Mouse (Mus musculus): ENCODE measurements around the gene Fxr1.

DNA sequence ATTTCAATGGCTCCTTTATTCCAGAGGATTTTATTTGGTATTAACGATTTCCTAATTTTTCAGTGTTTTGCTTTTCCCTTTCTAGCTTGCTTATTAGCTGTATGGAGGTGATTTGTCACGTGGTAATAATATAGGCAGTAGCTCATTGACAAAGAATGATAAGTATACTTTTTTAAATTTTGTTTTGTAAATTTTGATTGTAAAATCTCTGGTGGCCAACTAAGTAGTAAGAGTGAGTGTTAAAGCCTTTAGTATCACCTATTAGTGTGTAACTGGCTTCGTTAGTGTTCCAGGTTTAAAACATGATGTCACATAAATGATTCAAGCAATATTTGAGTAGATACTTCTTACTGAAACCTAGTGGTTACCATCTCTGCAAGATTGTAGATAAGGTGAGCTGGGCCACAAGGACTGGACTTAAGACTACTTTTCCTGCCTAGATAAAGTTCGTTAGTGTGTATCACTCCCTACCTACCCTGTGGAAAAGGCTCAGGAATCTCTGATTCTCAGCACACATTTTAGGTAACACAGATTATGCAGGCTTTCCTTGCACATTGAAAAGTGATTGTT lies 1.6 kb downstream of the Fxr1 start:
- no peak for TF ChIP-seq CTCF (IDR thresholded peaks at IDR 0.05; ENCODE audit: borderline replicate concordance, insufficient read depth, low read length)
- TF ChIP-seq POLR2A (IDR thresholded peaks at IDR 0.05; ENCODE audit: low read depth, low read length), result no peak
